Mouse (Mus musculus) heart, embryonic 15.5 days (tissue): ENCODE results near the gene Ptger3. TPM values are rescaled to one million over a fixed set of nuclear protein-coding genes. Genes with fewer than 3 reads are reported as not detected.

Source experiments
- ATAC-seq: fragments of 200-750 bp; cut with Nextera tagmentation; replicated peaks from 2 replicates; pipeline ENCODE4 v1.8.0; 2017; ENCODE audit warnings: low read depth, moderate TSS enrichment; ENCODE audit not compliant: insufficient number of reproducible peaks, insufficient read depth, low FRiP score
- H3K27ac ChIP-seq: fragments of 300-500 bp; sonication (generic); 2 replicates; pipeline ENCODE4 v1.5.1; 2015; ENCODE audit warnings: mild to moderate bottlenecking, inconsistent platforms
- H3K27me3 ChIP-seq: fragments of 300-500 bp; sonication (generic); 2 replicates; pipeline ENCODE4 v1.6.1; 2015; ENCODE audit warnings: inconsistent platforms
- H3K36me3 ChIP-seq: fragments of 300-500 bp; sonication (generic); 2 replicates; pipeline ENCODE4 v1.6.1; 2015; ENCODE audit warnings: mild to moderate bottlenecking, inconsistent platforms
- H3K4me1 ChIP-seq: fragments of 300-500 bp; sonication (generic); replicated peaks from 2 replicates; pipeline ENCODE4 v1.6.1; 2015; ENCODE audit warnings: inconsistent platforms
- H3K4me2 ChIP-seq: fragments of 300-500 bp; sonication (generic); 2 replicates; pipeline ENCODE4 v1.6.1; 2015; ENCODE audit warnings: inconsistent platforms, mild to moderate bottlenecking, moderate library complexity
- H3K4me3 ChIP-seq: fragments of 300-500 bp; sonication (generic); 2 replicates; pipeline ENCODE4 v1.5.1; 2015; ENCODE audit warnings: mild to moderate bottlenecking, inconsistent platforms
- H3K9ac ChIP-seq: fragments of 300-500 bp; sonication (generic); 2 replicates; pipeline ENCODE4 v1.6.1; 2015; ENCODE audit warnings: mild to moderate bottlenecking, inconsistent platforms
- H3K9me3 ChIP-seq: fragments of 300-500 bp; sonication (generic); replicated peaks from 2 replicates; pipeline ENCODE4 v1.6.1; 2016; ENCODE audit warnings: inconsistent platforms
- WGBS: fragments of 180-500 bp; shearing (Covaris S2); methylation state at CpG from one replicate; pipeline ENCODE4 v1.1.7; 2015; ENCODE audit warnings: mixed read lengths; 5-methylcytosine and 5-hydroxymethylcytosine counted together
- polyA plus RNA-seq: library from polyadenylated mRNA; unstranded; fragments of >200 nt; fragmentation: Nextera tagmentation; extraction: Ambion mirVana; gene quantifications from 2 replicates; pipeline ENCODE4 v1.2.1, GENCODE M21; 2015

Gene Ptger3
- polyA plus RNA-seq, 1 experiment from 2014 or later, result 3.4 TPM

GRCm38 (mm10) chr3:157597837-157598379 lies 31.2 kb downstream of the Ptger3 start:
- Histone ChIP-seq H3K9me3 (no peaks in the 10 kb centered on the region), H3K27me3 (no peaks in the 10 kb centered on the region), H3K9ac (no peak overlapping the region), H3K4me2 (no peak overlapping the region), H3K4me1 (no peaks in the 10 kb centered on the region), H3K27ac (no peak overlapping the region), H3K4me3 (no peak overlapping the region), H3K36me3 (no peaks in the 10 kb centered on the region)
- ATAC-seq, result no peak
- 66% methylated on average over 7 of the region's 7 CpGs for WGBS

- no peaks in the 10 kb centered on the region for H3K9me3 ChIP-seq
- no peak overlapping the region for H3K4me3 ChIP-seq
- no peak overlapping the region for H3K4me2 ChIP-seq
- no peaks in the 10 kb centered on the region for H3K36me3 ChIP-seq
- WGBS, result 76% methylated on average over 6 of the region's 6 CpGs
- no peaks in the 10 kb centered on the region for H3K27me3 ChIP-seq
- no peak for ATAC-seq
- H3K9ac ChIP-seq, result no peak overlapping the region
- no peaks in the 10 kb centered on the region for H3K4me1 ChIP-seq
- H3K27ac ChIP-seq, result no peak overlapping the region
Observed at GRCm38 (mm10) chr3:157604684-157605410, 38.2 kb downstream of the Ptger3 start.

- Histone ChIP-seq H3K4me1 (no peaks in the 10 kb centered on the region), H3K9me3 (no peaks in the 10 kb centered on the region), H3K36me3 (no peaks in the 10 kb centered on the region), H3K27me3 (no peaks in the 10 kb centered on the region), H3K9ac (no peak overlapping the region), H3K4me2 (no peak overlapping the region), H3K4me3 (no peak overlapping the region), H3K27ac (no peak overlapping the region)
- no peak for ATAC-seq
Observed at GRCm38 (mm10) chr3:157605411-157605740, 38.7 kb downstream of the Ptger3 start.

- no peaks in the 10 kb centered on the region for H3K27me3 ChIP-seq
- no peak overlapping the region for H3K4me3 ChIP-seq
- no peaks in the 10 kb centered on the region for H3K4me1 ChIP-seq
- no peak overlapping the region for H3K4me2 ChIP-seq
- ATAC-seq, result no peak
- H3K36me3 ChIP-seq, result no peaks in the 10 kb centered on the region
- no peaks in the 10 kb centered on the region for H3K9me3 ChIP-seq
- 19% methylated on average over 1 of the region's 1 CpGs for WGBS
- H3K9ac ChIP-seq, result no peak overlapping the region
- no peak overlapping the region for H3K27ac ChIP-seq
Observed at GRCm38 (mm10) chr3:157613542-157613941, 46.9 kb downstream of the Ptger3 start.

- H3K9ac ChIP-seq, result no peak overlapping the region
- no peak for ATAC-seq
- H3K4me1 ChIP-seq, result no peaks in the 10 kb centered on the region
- H3K9me3 ChIP-seq, result no peaks in the 10 kb centered on the region
- H3K36me3 ChIP-seq, result no peaks in the 10 kb centered on the region
- H3K27ac ChIP-seq, result no peak overlapping the region
- H3K4me2 ChIP-seq, result no peak overlapping the region
- no peak overlapping the region for H3K4me3 ChIP-seq
- no peaks in the 10 kb centered on the region for H3K27me3 ChIP-seq
Observed at GRCm38 (mm10) chr3:157616949-157617348, 50.3 kb downstream of the Ptger3 start.

- Histone ChIP-seq H3K4me1 (no peaks in the 10 kb centered on the region), H3K9me3 (no peaks in the 10 kb centered on the region), H3K27me3 (no peaks in the 10 kb centered on the region), H3K9ac (no peak overlapping the region), H3K4me2 (no peak overlapping the region), H3K27ac (no peak overlapping the region), H3K4me3 (no peak overlapping the region), H3K36me3 (no peaks in the 10 kb centered on the region)
- 44% methylated on average over 3 of the region's 3 CpGs for WGBS
- ATAC-seq, result no peak
Observed at GRCm38 (mm10) chr3:157627407-157627806, 60.7 kb downstream of the Ptger3 start.

- no peaks in the 10 kb centered on the region for H3K27me3 ChIP-seq
- WGBS, result 48% methylated on average over 5 of the region's 5 CpGs
- H3K9ac ChIP-seq, result no peak overlapping the region
- no peaks in the 10 kb centered on the region for H3K36me3 ChIP-seq
- no peak for ATAC-seq
- no peak overlapping the region for H3K27ac ChIP-seq
- H3K4me2 ChIP-seq, result no peak overlapping the region
- H3K4me1 ChIP-seq, result no peaks in the 10 kb centered on the region
- H3K9me3 ChIP-seq, result no peaks in the 10 kb centered on the region
- no peak overlapping the region for H3K4me3 ChIP-seq
Observed at GRCm38 (mm10) chr3:157630671-157631070, 64.0 kb downstream of the Ptger3 start.

GRCm38 (mm10) chr3:157631383-157631782 lies 64.7 kb downstream of the Ptger3 start:
- Histone ChIP-seq H3K4me1 (no peaks in the 10 kb centered on the region), H3K4me3 (no peak overlapping the region), H3K27me3 (no peaks in the 10 kb centered on the region), H3K9me3 (no peaks in the 10 kb centered on the region), H3K36me3 (no peaks in the 10 kb centered on the region), H3K27ac (no peak overlapping the region), H3K4me2 (no peak overlapping the region), H3K9ac (no peak overlapping the region)
- 11% methylated on average over 2 of the region's 2 CpGs for WGBS
- ATAC-seq, result no peak

GRCm38 (mm10) chr3:157634431-157634830 lies 67.7 kb downstream of the Ptger3 start:
- Histone ChIP-seq H3K4me2 (no peak overlapping the region), H3K9me3 (no peaks in the 10 kb centered on the region), H3K9ac (no peak overlapping the region), H3K27ac (no peak overlapping the region), H3K4me1 (no peaks in the 10 kb centered on the region), H3K27me3 (no peaks in the 10 kb centered on the region), H3K36me3 (no peaks in the 10 kb centered on the region), H3K4me3 (no peak overlapping the region)
- ATAC-seq, result no peak
- 72% methylated on average over 3 of the region's 3 CpGs for WGBS

- 64% methylated on average over 4 of the region's 4 CpGs for WGBS
Observed at GRCm38 (mm10) chr3:157635713-157636112, 69.0 kb downstream of the Ptger3 start.

GRCm38 (mm10) chr3:157636887-157637286 lies 70.2 kb downstream of the Ptger3 start:
- H3K9ac ChIP-seq, result no peak overlapping the region
- H3K27me3 ChIP-seq, result no peaks in the 10 kb centered on the region
- ATAC-seq, result no peak
- H3K36me3 ChIP-seq, result no peaks in the 10 kb centered on the region
- H3K4me3 ChIP-seq, result no peak overlapping the region
- no peaks in the 10 kb centered on the region for H3K4me1 ChIP-seq
- no peaks in the 10 kb centered on the region for H3K9me3 ChIP-seq
- H3K27ac ChIP-seq, result no peak overlapping the region
- H3K4me2 ChIP-seq, result no peak overlapping the region

More at GRCm38 (mm10) chr3:157635713-157636112, 69.0 kb downstream of the Ptger3 start:
- Histone ChIP-seq H3K27me3 (no peaks in the 10 kb centered on the region), H3K4me1 (no peaks in the 10 kb centered on the region), H3K9ac (no peak overlapping the region), H3K4me3 (no peak overlapping the region), H3K36me3 (no peaks in the 10 kb centered on the region), H3K9me3 (no peaks in the 10 kb centered on the region), H3K4me2 (no peak overlapping the region), H3K27ac (no peak overlapping the region)
- no peak for ATAC-seq

- no peaks in the 10 kb centered on the region for H3K4me1 ChIP-seq
- no peak overlapping the region for H3K4me2 ChIP-seq
- ATAC-seq, result no peak
- WGBS, result 63% methylated on average over 2 of the region's 2 CpGs
- H3K9me3 ChIP-seq, result no peaks in the 10 kb centered on the region
- H3K27ac ChIP-seq, result no peak overlapping the region
- H3K4me3 ChIP-seq, result no peak overlapping the region
- no peak overlapping the region for H3K9ac ChIP-seq
- no peaks in the 10 kb centered on the region for H3K36me3 ChIP-seq
- no peaks in the 10 kb centered on the region for H3K27me3 ChIP-seq
Observed at GRCm38 (mm10) chr3:157637341-157637740, 70.6 kb downstream of the Ptger3 start.
